Comparison of ENCODE assay signal across 10 mouse cellular contexts in genomic region chr6:93026068-93027022, GRCm38 (mm10).
DNase-seq lines count a peak whose midpoint lies in the region; ATAC-seq and TF ChIP-seq lines count a peak whose summit lies in the region.
"Had no signal": no experiment of that assay in that cellular context is flagged by ENCODE, and none has a peak within 500 bp of the region (broad histone marks: within the 10 kb centered on the region; RNA-seq: fewer than 3 reads in every experiment).

No protein-coding gene starts in this region.

- H3K4me2 ChIP-seq in heart, embryonic 16.5 days (ENCODE audit: low read depth, low read length): no peak overlapping the region
- H3K4me2 ChIP-seq in lung, postnatal 0 days (replicated peaks; ENCODE audit: low read depth, low read length): no peak overlapping the region
- H3K4me2 ChIP-seq: neural tube, embryonic 13.5 days had no signal

- no peaks in the 10 kb centered on the region for H3K4me1 ChIP-seq in heart, embryonic 10.5 days
- peaks cover 10% of the 10 kb centered on the region for H3K4me1 ChIP-seq in heart, embryonic 16.5 days (ENCODE audit: control insufficient read depth, insufficient read depth, low read length)
- no peaks in the 10 kb centered on the region for H3K4me1 ChIP-seq in lung, postnatal 0 days (ENCODE audit: insufficient read depth, low read depth, low read length)

- WGBS in heart, embryonic 10.5 days: 76% methylated on average over 9 of the region's 9 CpGs
- WGBS in heart, embryonic 16.5 days: 53% methylated on average over 9 of the region's 9 CpGs
- WGBS in lung, postnatal 0 days: 46% methylated on average over 9 of the region's 9 CpGs

- H3K9me3 ChIP-seq in heart, embryonic 10.5 days: no peaks in the 10 kb centered on the region
- H3K9me3 ChIP-seq in heart, embryonic 16.5 days (replicated peaks; ENCODE audit: control insufficient read depth, low read length): no peaks in the 10 kb centered on the region
- H3K9me3 ChIP-seq in lung, postnatal 0 days (ENCODE audit: low read length): no peaks in the 10 kb centered on the region
- H3K9me3 ChIP-seq: neural tube, embryonic 13.5 days had no signal

- H3K27me3 ChIP-seq in heart, embryonic 10.5 days (ENCODE audit: insufficient read depth, poor library complexity, severe bottlenecking): no peaks in the 10 kb centered on the region
- H3K27me3 ChIP-seq in heart, embryonic 16.5 days (ENCODE audit: control insufficient read depth, insufficient read depth, low read length): no peaks in the 10 kb centered on the region
- H3K27me3 ChIP-seq in lung, postnatal 0 days (replicated peaks; ENCODE audit: insufficient read depth, low read length): no peaks in the 10 kb centered on the region
- H3K27me3 ChIP-seq: CH12.LX; neural tube, embryonic 13.5 days had no signal

- peak; percentile 77 to 82 for DNase-seq in heart, adult 18-20 months
- DNase-seq in heart, embryonic 10.5 days (ENCODE audit: low spot score): no peak
- DNase-seq in adrenal gland, postnatal 10 days: peak; percentile 61
- DNase-seq in lung, postnatal 0 days (ENCODE audit: low spot score): peak; percentile 91
- no peak for DNase-seq in thymus, postnatal 14 days
- DNase-seq in spleen, postnatal 14 days (ENCODE audit: low spot score in 2 of 2): no peak
- no peak for DNase-seq in frontal cortex, postnatal 10 days (ENCODE audit: low spot score in 2 of 2)

- H3K27ac ChIP-seq in heart, embryonic 10.5 days: no peak overlapping the region
- H3K27ac ChIP-seq in heart, embryonic 16.5 days (ENCODE audit: low read length): 0 out of 2 replicates have a peak overlapping the region, but pooled peaks have one; percentile 21
- H3K27ac ChIP-seq in lung, postnatal 0 days (ENCODE audit: low read length): no peak overlapping the region
- H3K27ac ChIP-seq: neural tube, embryonic 13.5 days had no signal

- H3K36me3 ChIP-seq in heart, embryonic 10.5 days: no peaks in the 10 kb centered on the region
- H3K36me3 ChIP-seq in heart, embryonic 16.5 days (ENCODE audit: control insufficient read depth, insufficient read depth): no peaks in the 10 kb centered on the region
- H3K36me3 ChIP-seq in lung, postnatal 0 days (ENCODE audit: insufficient read depth, low read length): no peaks in the 10 kb centered on the region
- H3K36me3 ChIP-seq: neural tube, embryonic 13.5 days had no signal

- peak; percentile 7; the same call in 1 of the 2 replicates for TF ChIP-seq EP300 in lung, postnatal 0 days (IDR thresholded peaks at IDR 0.05)

- no peak; the same call in 1 of the 2 replicates for TF ChIP-seq CTCF in lung, postnatal 0 days (IDR thresholded peaks at IDR 0.05)

- ATAC-seq in heart, embryonic 16.5 days (replicated peaks; ENCODE audit: extremely low read depth, insufficient read depth, low FRiP score): no peak
- peak; percentile 89 for ATAC-seq in lung, postnatal 0 days

- H3K9ac ChIP-seq in heart, embryonic 16.5 days (ENCODE audit: low read length): no peak overlapping the region
- no peak overlapping the region for H3K9ac ChIP-seq in lung, postnatal 0 days (replicated peaks; ENCODE audit: low read depth)
- H3K9ac ChIP-seq: neural tube, embryonic 13.5 days had no signal

- H3K4me3 ChIP-seq in heart, embryonic 10.5 days: no peak overlapping the region
- H3K4me3 ChIP-seq in heart, embryonic 16.5 days (ENCODE audit: low read length): no peak overlapping the region
- H3K4me3 ChIP-seq in lung, postnatal 0 days (ENCODE audit: low read depth, low read length): no peak overlapping the region
- H3K4me3 ChIP-seq: neural tube, embryonic 13.5 days had no signal

Comparison
In these comparisons a context has a peak if more than half of its experiments do, and no peak if none do; other contexts are left out.
1. DNase-seq: peak in heart, adult 18-20 months (2 of 2), adrenal gland, postnatal 10 days (single experiment) and lung, postnatal 0 days (single experiment); none in heart, embryonic 10.5 days (single experiment), thymus, postnatal 14 days (single experiment), spleen, postnatal 14 days (0 of 2) and frontal cortex, postnatal 10 days (0 of 2).